Mouse (Mus musculus) C2C12 (cell line): ENCODE data around the gene Tnf. TPM values are rescaled to one million over a fixed set of nuclear protein-coding genes. Genes with fewer than 3 reads are reported as not detected.

Experiments
- H3K27me3 ChIP-seq: one replicate; pipeline ENCODE4 v1.6.1; 2011; ENCODE audit not compliant: control insufficient read depth, insufficient read depth, insufficient read length
- H3K36me3 ChIP-seq: one replicate; pipeline ENCODE4 v1.6.1; 2011; ENCODE audit not compliant: control insufficient read depth, insufficient read depth
- H3K4me3 ChIP-seq: one replicate; pipeline ENCODE4 v1.5.1; 2011; ENCODE audit warnings: mild to moderate bottlenecking, control low read depth; ENCODE audit not compliant: poor library complexity, insufficient read depth, severe bottlenecking
- H3K79me2 ChIP-seq: one replicate; pipeline ENCODE4 v1.6.1; 2011; ENCODE audit not compliant: control insufficient read depth, insufficient read depth
- H3K79me3 ChIP-seq: one replicate; pipeline ENCODE4 v1.6.1; 2011; ENCODE audit warnings: low read depth, control low read depth
- H3ac ChIP-seq: one replicate; pipeline ENCODE3; 2011; ENCODE audit warnings: low read depth; ENCODE audit not compliant: control insufficient read depth, insufficient read length
- CEBPB ChIP-seq: IDR thresholded peaks from one replicate; pipeline ENCODE4 v1.6.1; 2011; ENCODE audit warnings: low read depth, mild to moderate bottlenecking, control low read depth, moderate library complexity
- CTCF ChIP-seq: IDR thresholded peaks from one replicate; pipeline ENCODE4 v1.5.1; 2011; ENCODE audit not compliant: control insufficient read depth, insufficient read depth, insufficient read length
- FOSL1 ChIP-seq: IDR thresholded peaks from one replicate; pipeline ENCODE4 v1.8.0; 2011; ENCODE audit warnings: mild to moderate bottlenecking, low read length; ENCODE audit not compliant: poor library complexity, insufficient read depth, severe bottlenecking
- MAX ChIP-seq: IDR thresholded peaks from one replicate; pipeline ENCODE4 v1.6.1; 2011; ENCODE audit warnings: mild to moderate bottlenecking, control low read depth
- MYOD1 ChIP-seq: IDR thresholded peaks from one replicate; pipeline ENCODE4 v1.6.1; 2011; ENCODE audit warnings: low read depth; ENCODE audit not compliant: control insufficient read depth, insufficient read length
- MYOG ChIP-seq: IDR thresholded peaks from one replicate; pipeline ENCODE4 v1.6.1; 2011; ENCODE audit not compliant: control insufficient read depth, insufficient read length; ENCODE audit errors: extremely low read depth
- USF1 ChIP-seq: IDR thresholded peaks from one replicate; pipeline ENCODE4 v1.6.1; 2011; ENCODE audit warnings: low read depth, mild to moderate bottlenecking, control low read depth, moderate library complexity
- polyA plus RNA-seq: library from polyadenylated mRNA; unstranded; fragments of >200 nt; fragmentation: generic; extraction: Trizol; gene quantifications from one replicate; pipeline ENCODE4 v1.2.1, GENCODE M21; 2012; ENCODE audit warnings: missing spikeins

Gene Tnf
- polyA plus RNA-seq, 1 experiment: not detected

GRCm38 (mm10) chr17:35240384-35241304 is 38.8 kb upstream of the Tnf start:
- TF ChIP-seq MYOD1 (no peak), CEBPB (no peak), FOSL1 (no peak), CTCF (no peak), MYOG (no peak), MAX (no peak)
- Histone ChIP-seq H3K79me3 (peaks cover 37% of the 10 kb centered on the region), H3ac (peak overlapping the region; percentile 39), H3K36me3 (peaks cover 29% of the 10 kb centered on the region), H3K4me3 (peak overlapping the region; percentile 91), H3K27me3 (no peaks in the 10 kb centered on the region), H3K79me2 (peaks cover 41% of the 10 kb centered on the region)

GRCm38 (mm10) chr17:35239700-35240099 is 37.9 kb upstream of the Tnf start:
- TF ChIP-seq USF1 (no peak), MYOG (no peak), MAX (no peak)
- peaks cover 27% of the 10 kb centered on the region for H3K79me3 ChIP-seq
- no peak overlapping the region for H3K4me3 ChIP-seq
- H3K36me3 ChIP-seq: peaks cover 20% of the 10 kb centered on the region
- H3K79me2 ChIP-seq: peaks cover 38% of the 10 kb centered on the region
- no peak overlapping the region for H3ac ChIP-seq
- H3K27me3 ChIP-seq: no peaks in the 10 kb centered on the region

- Histone ChIP-seq H3K36me3 (peaks cover 12% of the 10 kb centered on the region), H3ac (no peak overlapping the region), H3K4me3 (no peak overlapping the region), H3K27me3 (no peaks in the 10 kb centered on the region), H3K79me3 (peaks cover 19% of the 10 kb centered on the region), H3K79me2 (peaks cover 38% of the 10 kb centered on the region)
- TF ChIP-seq CEBPB (no peak), USF1 (no peak), MYOD1 (no peak), FOSL1 (no peak), CTCF (no peak), MAX (no peak), MYOG (no peak)
These were observed 35.7 kb upstream of the Tnf start for GRCm38 (mm10) chr17:35237504-35237903.

GRCm38 (mm10) chr17:35236996-35237395 is 35.2 kb upstream of the Tnf start:
- Histone ChIP-seq H3K79me3 (peaks cover 15% of the 10 kb centered on the region), H3K79me2 (peaks cover 38% of the 10 kb centered on the region), H3ac (no peak overlapping the region), H3K4me3 (no peak overlapping the region), H3K36me3 (peaks cover 16% of the 10 kb centered on the region), H3K27me3 (no peaks in the 10 kb centered on the region)
- TF ChIP-seq MAX (no peak), USF1 (no peak), FOSL1 (no peak), CEBPB (no peak), CTCF (no peak), MYOG (no peak), MYOD1 (no peak)

GRCm38 (mm10) chr17:35236390-35236746 is 34.6 kb upstream of the Tnf start:
- Histone ChIP-seq H3K36me3 (peaks cover 21% of the 10 kb centered on the region), H3ac (peak overlapping the region; percentile 76), H3K79me3 (peaks cover 15% of the 10 kb centered on the region), H3K27me3 (no peaks in the 10 kb centered on the region), H3K4me3 (peak overlapping the region; percentile 51), H3K79me2 (peaks cover 40% of the 10 kb centered on the region)
- TF ChIP-seq USF1 (no peak), MYOD1 (peak; percentile 85), MYOG (no peak), FOSL1 (no peak), MAX (no peak), CEBPB (no peak), CTCF (peak; percentile 88)
